Mouse (Mus musculus) adrenal gland, postnatal 25 days (tissue): Measurements from ENCODE around the gene Ugt1a1. TPM values are rescaled to one million over a fixed set of nuclear protein-coding genes. Genes with fewer than 3 reads are reported as not detected.

Experiments
- DNase-seq: peaks from one replicate; pipeline ENCODE4 v3.0.0; 2021; ENCODE audit warnings: mixed read lengths
- total RNA-seq: library from RNA; stranded (reverse); gene quantifications from 2 replicates; pipeline ENCODE4 v1.2.3, GENCODE M21; 2021

Ugt1a1 gene
- total RNA-seq, 1 experiment from 2014 or later = 28.3 TPM

GRCm38 (mm10) chr1:88258881-88259642 lies 47.3 kb downstream of the Ugt1a1 start:
- no peak for DNase-seq

DNA sequence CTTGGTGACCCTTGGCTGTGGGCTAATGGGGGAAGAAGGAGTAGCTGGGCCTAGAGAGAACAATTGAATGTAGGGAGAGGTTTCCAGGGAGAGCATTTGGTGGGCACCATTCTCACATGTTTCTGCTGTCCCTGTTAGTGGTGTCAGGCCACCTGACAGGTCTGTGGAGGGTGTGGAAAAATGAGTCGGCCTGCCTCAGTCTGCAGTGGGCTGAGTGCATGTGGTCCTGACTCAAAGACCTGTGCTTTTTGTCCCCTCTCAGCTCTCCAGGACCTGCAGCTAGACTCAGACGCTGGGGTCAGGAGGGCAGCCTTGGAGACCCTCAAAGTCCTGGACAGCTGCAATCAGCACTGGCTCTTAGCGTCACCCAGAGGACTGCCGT lies 47.9 kb downstream of the Ugt1a1 start:
- DNase-seq = no peak

DNA sequence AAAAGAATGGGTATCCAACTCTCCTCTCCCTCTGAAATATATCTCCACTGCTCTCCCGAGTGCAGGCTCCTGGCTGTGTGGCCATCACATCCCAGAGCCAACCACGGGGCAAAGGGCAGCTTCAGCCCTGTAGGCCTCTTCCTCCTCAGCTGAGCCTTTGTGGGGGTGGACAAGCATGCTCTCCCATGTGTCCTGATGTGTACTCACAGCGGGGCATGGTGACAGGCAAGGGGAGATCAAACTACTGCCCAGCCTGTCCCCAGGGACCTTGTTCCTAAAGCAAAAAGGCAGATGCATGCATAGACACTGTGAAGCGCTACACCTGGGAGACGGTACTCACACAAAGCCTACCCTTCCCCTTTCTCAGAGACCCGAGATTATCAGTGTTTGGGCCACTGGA lies 48.4 kb downstream of the Ugt1a1 start:
- DNase-seq = no peak

GRCm38 (mm10) chr1:88260604-88261377 lies 49.0 kb downstream of the Ugt1a1 start:
- no peak for DNase-seq

DNA sequence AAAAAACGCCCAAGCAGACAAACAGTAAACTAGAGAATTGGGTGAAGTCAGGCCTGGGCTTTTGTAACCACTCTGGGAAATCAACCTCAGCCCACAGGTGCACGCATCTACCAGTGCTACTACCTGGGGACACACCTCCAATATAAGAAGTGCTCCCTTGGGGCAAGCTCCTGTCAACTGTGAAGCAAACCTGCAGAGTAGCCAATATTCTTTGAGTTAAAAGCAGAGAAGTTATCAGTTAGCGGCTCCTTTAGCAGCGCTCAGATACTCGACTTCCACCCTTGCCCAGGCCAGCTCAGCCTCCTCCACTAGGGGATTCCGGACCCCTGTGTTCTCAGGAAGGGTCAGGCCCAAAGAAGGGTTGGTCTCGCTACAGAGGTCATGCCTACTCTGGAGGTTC lies 49.9 kb downstream of the Ugt1a1 start:
- no peak for DNase-seq

DNA sequence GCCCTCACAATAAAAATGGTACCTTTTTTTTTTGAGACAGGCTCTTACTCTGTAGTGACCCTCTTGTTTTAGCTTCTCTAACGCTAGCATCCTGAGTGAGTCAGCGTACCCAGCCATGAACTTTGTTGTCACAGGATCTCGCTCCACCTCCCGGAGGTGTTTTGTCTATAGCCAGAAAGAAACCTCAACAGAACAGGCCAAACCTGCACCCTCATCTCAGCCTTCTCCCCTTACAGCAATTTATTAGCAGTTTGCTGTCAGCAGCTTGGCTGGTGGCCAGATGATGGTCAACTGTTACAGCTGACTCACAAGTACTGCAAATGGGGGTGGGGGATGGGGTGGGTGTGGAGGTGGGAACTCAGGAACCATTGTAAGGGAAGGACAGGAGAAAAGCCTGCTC lies 50.5 kb downstream of the Ugt1a1 start:
- DNase-seq = peak; percentile 83

DNA sequence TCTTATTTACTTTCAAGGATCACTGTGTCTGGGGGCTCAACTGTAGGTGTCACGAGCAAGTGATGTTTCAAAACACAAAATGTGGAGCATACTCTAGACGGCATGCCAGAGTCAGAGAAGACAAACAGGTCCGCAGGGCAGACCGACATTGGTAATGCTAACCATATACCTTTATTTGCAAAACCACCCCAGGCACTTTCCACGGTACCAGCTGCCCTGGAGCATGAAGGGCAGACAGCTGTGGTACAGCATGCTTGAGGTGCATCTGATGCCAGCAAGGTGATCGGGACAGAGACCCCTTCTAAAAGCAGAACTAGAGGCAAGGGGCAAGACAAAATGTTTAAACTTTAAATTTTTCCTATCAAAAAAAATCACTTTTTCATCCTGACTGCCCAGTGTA lies 51.2 kb downstream of the Ugt1a1 start:
- no peak for DNase-seq

DNA sequence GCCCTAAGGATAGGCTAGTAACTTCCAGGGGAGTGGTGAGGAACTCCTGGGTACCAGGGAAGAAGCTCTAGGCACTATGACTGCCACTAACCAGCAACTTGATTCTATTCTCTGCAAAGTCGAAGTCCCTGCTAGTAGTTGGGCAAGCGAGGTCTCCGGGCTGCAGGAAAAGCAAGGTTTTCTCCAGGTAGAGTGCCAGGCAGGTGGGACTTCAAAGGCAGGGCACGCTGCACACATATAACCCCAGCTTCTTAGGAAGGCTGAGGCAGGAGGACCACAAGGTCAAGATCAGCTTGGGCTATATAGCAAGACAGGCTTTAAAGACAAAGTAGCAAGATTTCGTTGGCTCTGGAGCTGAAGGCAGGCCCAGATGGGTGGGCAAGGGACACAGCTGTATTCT lies 52.0 kb downstream of the Ugt1a1 start:
- DNase-seq = no peak

- no peak for DNase-seq
Observed at GRCm38 (mm10) chr1:88264237-88264868, 52.6 kb downstream of the Ugt1a1 start.

- no peak for DNase-seq
Observed at GRCm38 (mm10) chr1:88264869-88265240, 53.1 kb downstream of the Ugt1a1 start.

DNA sequence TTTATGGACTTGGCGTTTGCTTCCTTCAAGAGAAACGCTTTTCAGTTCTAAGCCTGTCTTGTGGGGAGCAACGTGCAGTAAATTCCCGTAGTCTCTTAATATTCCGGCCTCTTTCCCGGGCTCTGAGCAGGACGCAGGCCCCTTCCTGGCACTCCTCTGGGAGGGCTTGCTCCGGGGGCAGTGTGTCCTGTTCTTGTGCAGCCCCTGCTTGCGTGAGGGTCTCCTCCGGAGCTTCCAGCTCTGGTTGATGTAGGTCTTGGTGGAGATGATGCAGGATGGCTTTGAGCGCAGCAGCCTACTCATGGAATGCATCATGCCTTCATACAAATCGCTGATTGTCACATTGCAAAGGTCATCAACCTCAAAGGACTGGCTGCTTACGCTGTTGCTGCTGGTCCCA lies 54.4 kb downstream of the Ugt1a1 start:
- no peak for DNase-seq

DNA sequence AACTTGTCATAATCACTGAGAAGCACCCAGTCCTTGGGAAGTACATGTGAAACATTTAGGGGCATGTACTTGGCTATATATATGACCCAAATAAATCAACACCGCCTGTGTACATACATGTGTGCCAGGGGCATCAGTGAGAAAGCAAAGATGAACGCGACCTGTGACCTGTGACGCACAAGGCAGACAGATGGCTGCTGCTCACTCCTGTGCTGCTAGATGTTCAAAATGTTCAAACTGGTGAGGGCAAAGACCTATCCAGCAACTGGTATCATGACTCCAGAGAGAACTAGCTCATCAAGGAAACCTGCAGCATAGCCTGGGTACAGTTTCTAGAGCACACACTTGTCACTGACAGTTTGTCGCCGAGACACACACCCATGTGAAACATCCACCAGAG lies 55.7 kb downstream of the Ugt1a1 start:
- no peak for DNase-seq

GRCm38 (mm10) chr1:88268070-88268469 lies 56.3 kb downstream of the Ugt1a1 start:
- no peak for DNase-seq

Other genes with a start within 250 kb of the Ugt1a1 start
- 24.4 and 32.9 TPM in 2 replicates for gene Usp40, start 203.4 kb upstream of the Ugt1a1 start, total RNA-seq
- not detected in 2 replicates for gene Ugt1a10, start 156.6 kb upstream of the Ugt1a1 start, total RNA-seq
- gene Ugt1a9, start 141.2 kb upstream of the Ugt1a1 start, total RNA-seq = 0.67 TPM in 1 of 2 replicates, not detected in the other
- not detected in 2 replicates for gene Ugt1a8, start 124.1 kb upstream of the Ugt1a1 start, total RNA-seq
- 0.61 and 1.4 TPM in 2 replicates for gene Ugt1a7c, start 116.9 kb upstream of the Ugt1a1 start, total RNA-seq
- gene Ugt1a6b, start 108.7 kb upstream of the Ugt1a1 start, total RNA-seq = 5.5 and 7.0 TPM in 2 replicates
- 8.0 and 12.2 TPM in 2 replicates for gene Ugt1a6a, start 77.2 kb upstream of the Ugt1a1 start, total RNA-seq
- gene Ugt1a5, start 45.9 kb upstream of the Ugt1a1 start, total RNA-seq = 0.58 TPM in 1 of 2 replicates, not detected in the other
- gene Ugt1a2, start 11.4 kb upstream of the Ugt1a1 start, total RNA-seq = 0.21 TPM in 1 of 2 replicates, not detected in the other
- gene Dnajb3, start 6.2 kb upstream of the Ugt1a1 start, total RNA-seq = 3.4 and 5.9 TPM in 2 replicates
- 0.33 TPM in 1 of 2 replicates, not detected in the other for gene Mroh2a, start 15.0 kb downstream of the Ugt1a1 start, total RNA-seq
- 58.4 and 64.0 TPM in 2 replicates for gene Hjurp, start 65.7 kb downstream of the Ugt1a1 start, total RNA-seq
- gene Trpm8, start 65.7 kb downstream of the Ugt1a1 start, total RNA-seq = not detected in 2 replicates
- gene Spp2, start 195.0 kb downstream of the Ugt1a1 start, total RNA-seq = 2.7 TPM in 1 of 2 replicates, not detected in the other